Mouse (Mus musculus) lung, postnatal 0 days (tissue): ENCODE results near the gene Mocs1. TPM values are rescaled to one million over a fixed set of nuclear protein-coding genes. Genes with fewer than 3 reads are reported as not detected.

Experiments
- ATAC-seq: fragments of 200-750 bp; cut with Nextera tagmentation; 2 replicates; pipeline ENCODE4 v1.8.0; 2017; ENCODE audit warnings: moderate library complexity
- DNase-seq: peaks from one replicate; pipeline ENCODE4 v3.0.0-alpha.2; 2016; ENCODE audit warnings: low spot score
- H3K27ac ChIP-seq: fragments of 300-500 bp; sonication (generic); 2 replicates; pipeline ENCODE4 v1.5.1; 2014; ENCODE audit warnings: antibody characterized with exemption, mild to moderate bottlenecking, low read length, mixed read lengths
- H3K27me3 ChIP-seq: fragments of 300-500 bp; sonication (generic); replicated peaks from 2 replicates; pipeline ENCODE4 v1.6.1; 2014; ENCODE audit warnings: low read length, mixed read lengths; ENCODE audit not compliant: insufficient read depth
- H3K36me3 ChIP-seq: fragments of 300-500 bp; sonication (generic); 2 replicates; pipeline ENCODE4 v1.6.1; 2014; ENCODE audit warnings: low read length, mixed read lengths; ENCODE audit not compliant: insufficient read depth
- H3K4me1 ChIP-seq: fragments of 300-500 bp; sonication (generic); 2 replicates; pipeline ENCODE4 v1.6.1; 2014; ENCODE audit warnings: antibody characterized with exemption, low read depth, low read length, mixed read lengths; ENCODE audit not compliant: insufficient read depth
- H3K4me2 ChIP-seq: fragments of 300-500 bp; sonication (generic); replicated peaks from 2 replicates; pipeline ENCODE4 v1.6.1; 2014; ENCODE audit warnings: low read depth, mild to moderate bottlenecking, low read length, moderate library complexity, mixed read lengths
- H3K4me3 ChIP-seq: fragments of 300-500 bp; sonication (generic); 2 replicates; pipeline ENCODE4 v1.5.1; 2014; ENCODE audit warnings: low read depth, low read length
- H3K9ac ChIP-seq: fragments of 300-500 bp; sonication (generic); replicated peaks from 2 replicates; pipeline ENCODE4 v1.6.1; 2014; ENCODE audit warnings: low read depth, mild to moderate bottlenecking
- H3K9me3 ChIP-seq: fragments of 300-500 bp; sonication (generic); 2 replicates; pipeline ENCODE4 v1.6.1; 2016; ENCODE audit warnings: low read length, mixed read lengths
- CTCF ChIP-seq: IDR thresholded peaks from 2 replicates; pipeline ENCODE4 v1.5.1; 2016; ENCODE audit warnings: antibody characterized with exemption, mild to moderate bottlenecking
- EP300 ChIP-seq: IDR thresholded peaks from 2 replicates; pipeline ENCODE4 v1.6.1; 2016; ENCODE audit warnings: antibody characterized with exemption, mild to moderate bottlenecking, control low read depth
- WGBS: fragments of 180-500 bp; shearing (Covaris S2); extraction: QIAGEN DNeasy Blood & Tissue Kit; methylation state at CpG from one replicate; pipeline ENCODE4 v1.1.7; 2014; 5-methylcytosine and 5-hydroxymethylcytosine counted together
- polyA plus RNA-seq: library from polyadenylated mRNA; unstranded; fragments of >200 nt; fragmentation: Nextera tagmentation; extraction: Ambion mirVana; gene quantifications from 2 replicates; pipeline ENCODE4 v1.2.1, GENCODE M21; 2015

Gene Mocs1
- polyA plus RNA-seq, 1 experiment from 2014 or later: 7.2 TPM

DNA sequence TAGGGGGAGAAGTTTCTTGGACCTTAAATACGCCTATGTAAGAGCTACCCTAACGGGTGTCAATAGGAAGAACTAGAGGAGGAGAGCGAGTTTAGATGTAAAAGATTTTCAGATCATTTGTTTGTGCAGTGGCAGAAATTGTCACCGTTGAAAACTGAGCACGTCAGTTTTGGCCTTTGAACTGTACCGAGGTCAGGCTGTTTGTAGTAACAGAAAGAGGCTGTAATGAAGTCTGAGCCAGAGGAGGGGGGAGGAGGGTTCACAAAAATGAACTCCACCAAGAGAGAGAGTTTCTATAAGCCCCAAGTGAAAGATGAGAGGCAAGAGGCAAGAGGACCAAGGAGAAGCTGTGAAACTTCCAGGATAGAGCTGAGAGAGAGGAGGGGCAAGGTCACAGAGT, 8.3 kb upstream of the Mocs1 start:
- Histone ChIP-seq H3K9me3 (no peaks in the 10 kb centered on the region), H3K4me1 (no peaks in the 10 kb centered on the region), H3K9ac (no peak overlapping the region), H3K4me2 (no peak overlapping the region), H3K27me3 (no peaks in the 10 kb centered on the region), H3K4me3 (no peak overlapping the region), H3K36me3 (no peaks in the 10 kb centered on the region), H3K27ac (no peak overlapping the region)
- WGBS: 46% methylated on average over 6 of the region's 6 CpGs
- TF ChIP-seq EP300 (no peak), CTCF (no peak)
- ATAC-seq (no peak), DNase-seq (no peak)

DNA sequence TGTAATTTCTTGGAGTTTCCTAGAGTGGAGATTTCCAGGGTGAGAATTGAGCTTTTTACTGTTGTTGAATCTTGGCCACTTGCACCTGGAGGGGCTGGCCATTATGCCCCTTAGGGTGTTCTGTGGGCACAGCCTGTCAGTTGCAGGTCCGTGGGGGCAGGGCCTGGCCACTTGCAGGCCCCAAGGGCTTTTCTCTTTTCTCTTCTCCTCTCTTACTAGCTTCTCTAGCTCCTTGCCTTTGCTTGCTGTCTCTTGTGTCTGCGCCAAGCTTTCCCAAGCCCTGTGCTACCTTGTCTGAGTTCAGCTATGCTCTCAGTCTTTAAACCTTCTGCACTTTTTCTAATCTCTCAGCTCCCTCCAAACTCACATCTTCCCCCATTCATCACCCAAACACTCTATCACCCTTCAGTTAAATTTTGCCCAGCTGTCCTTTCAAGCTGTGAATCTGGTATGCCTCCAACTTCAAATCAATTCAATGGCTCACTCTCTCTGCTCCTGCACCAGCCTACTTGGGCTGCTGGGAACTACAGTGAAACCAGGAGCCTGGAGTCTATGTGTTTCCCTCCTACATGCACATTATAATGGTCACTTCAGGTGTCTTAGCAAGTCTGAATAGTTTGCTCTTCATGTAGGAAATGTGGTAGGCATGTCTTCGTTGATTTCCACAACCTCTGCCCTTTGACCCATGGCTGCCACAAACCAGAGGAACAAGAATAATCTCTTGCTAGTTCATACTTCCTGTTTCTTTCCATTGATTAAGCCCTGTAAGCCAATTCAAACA, 5.7 kb upstream of the Mocs1 start:
- no peaks in the 10 kb centered on the region for H3K27me3 ChIP-seq
- DNase-seq (no peak), ATAC-seq (no peak)
- H3K36me3 ChIP-seq: no peaks in the 10 kb centered on the region
- H3K4me2 ChIP-seq: no peak overlapping the region
- no peaks in the 10 kb centered on the region for H3K9me3 ChIP-seq
- H3K4me1 ChIP-seq: no peaks in the 10 kb centered on the region
- TF ChIP-seq CTCF (no peak), EP300 (no peak)
- H3K4me3 ChIP-seq: no peak overlapping the region
- 61% methylated on average over 3 of the region's 3 CpGs for WGBS
- no peak overlapping the region for H3K27ac ChIP-seq
- H3K9ac ChIP-seq: no peak overlapping the region

DNA sequence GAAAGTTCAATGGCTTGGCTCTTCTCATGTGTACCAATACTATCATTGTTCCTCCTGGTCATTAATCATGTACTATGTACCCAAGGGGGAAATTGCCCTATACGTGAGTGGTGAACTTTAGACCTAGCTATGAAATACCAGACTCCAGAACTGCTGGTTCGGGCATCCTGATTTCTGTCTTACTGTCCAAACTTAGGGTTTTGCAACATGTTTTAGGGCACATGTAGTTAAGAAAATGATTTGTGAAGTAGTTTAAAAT, 5.2 kb upstream of the Mocs1 start:
- no peak overlapping the region for H3K9ac ChIP-seq
- H3K9me3 ChIP-seq: no peaks in the 10 kb centered on the region
- no peaks in the 10 kb centered on the region for H3K36me3 ChIP-seq
- TF ChIP-seq CTCF (no peak), EP300 (no peak)
- ATAC-seq: no peak
- WGBS: 68% methylated on average over 2 of the region's 2 CpGs
- no peak overlapping the region for H3K27ac ChIP-seq
- DNase-seq: no peak
- no peak overlapping the region for H3K4me2 ChIP-seq
- no peak overlapping the region for H3K4me3 ChIP-seq
- H3K4me1 ChIP-seq: no peaks in the 10 kb centered on the region
- H3K27me3 ChIP-seq: no peaks in the 10 kb centered on the region

DNA sequence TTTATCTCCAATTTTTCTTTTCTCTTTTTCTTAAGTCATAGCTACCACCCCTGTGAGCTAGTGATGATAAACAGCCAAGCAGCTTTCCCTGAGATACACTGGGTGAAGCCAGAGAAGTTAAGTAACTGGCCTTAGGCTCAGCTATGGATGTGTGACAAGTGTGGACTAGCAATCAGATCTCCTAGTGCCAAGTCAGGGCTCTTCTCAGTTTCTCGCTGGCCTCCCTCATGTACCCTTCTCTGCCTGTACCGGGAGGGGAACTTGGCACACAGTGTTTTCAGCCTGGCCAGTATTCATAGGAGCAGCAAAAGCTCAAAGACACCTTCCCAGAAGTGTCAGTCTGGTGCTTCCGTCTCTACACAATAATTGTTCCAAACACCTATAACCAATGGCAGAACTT, 4.3 kb upstream of the Mocs1 start:
- H3K27me3 ChIP-seq: no peaks in the 10 kb centered on the region
- no peak overlapping the region for H3K9ac ChIP-seq
- no peak overlapping the region for H3K4me3 ChIP-seq
- ATAC-seq (no peak), DNase-seq (no peak)
- no peak overlapping the region for H3K4me2 ChIP-seq
- H3K27ac ChIP-seq: no peak overlapping the region
- WGBS: 84% methylated on average over 3 of the region's 3 CpGs
- no peaks in the 10 kb centered on the region for H3K4me1 ChIP-seq
- H3K36me3 ChIP-seq: no peaks in the 10 kb centered on the region
- no peaks in the 10 kb centered on the region for H3K9me3 ChIP-seq
- TF ChIP-seq EP300 (no peak), CTCF (no peak)

GRCm38 (mm10) chr17:49427631-49428238, 427 bp upstream of the Mocs1 start:
- TF ChIP-seq EP300 (no peak), CTCF (peak; percentile 43)
- WGBS: 23% methylated on average over 9 of the region's 9 CpGs
- Histone ChIP-seq H3K27ac (no peak overlapping the region), H3K9me3 (no peaks in the 10 kb centered on the region), H3K36me3 (no peaks in the 10 kb centered on the region), H3K27me3 (no peaks in the 10 kb centered on the region), H3K9ac (no peak overlapping the region), H3K4me1 (peaks cover 16% of the 10 kb centered on the region; the same call in 1 of the 2 replicates), H3K4me2 (0 out of 2 replicates have a peak overlapping the region, but pooled peaks have one; percentile 17), H3K4me3 (0 out of 2 replicates have a peak overlapping the region, but pooled peaks have one; percentile 67)
- no peak for ATAC-seq
- DNase-seq: no peak

- peak; percentile 73 for ATAC-seq
Observed at GRCm38 (mm10) chr17:49428751-49429415, 721 bp downstream of the Mocs1 start.

More at GRCm38 (mm10) chr17:49428751-49429415, 721 bp downstream of the Mocs1 start:
- Histone ChIP-seq H3K4me2 (peak overlapping the region; percentile 76), H3K36me3 (peaks cover 8% of the 10 kb centered on the region; the same call in 1 of the 2 replicates), H3K9ac (peak overlapping the region; percentile 86), H3K27ac (peak overlapping the region; percentile 91), H3K4me1 (peaks cover 18% of the 10 kb centered on the region; the same call in 1 of the 2 replicates), H3K27me3 (no peaks in the 10 kb centered on the region), H3K4me3 (peak overlapping the region; percentile 67), H3K9me3 (no peaks in the 10 kb centered on the region)
- TF ChIP-seq CTCF (no peak), EP300 (peak; percentile 96)
- WGBS: 8% methylated on average over 13 of the region's 13 CpGs
- peak; percentile 96 for DNase-seq
